In the genomic region with DNA sequence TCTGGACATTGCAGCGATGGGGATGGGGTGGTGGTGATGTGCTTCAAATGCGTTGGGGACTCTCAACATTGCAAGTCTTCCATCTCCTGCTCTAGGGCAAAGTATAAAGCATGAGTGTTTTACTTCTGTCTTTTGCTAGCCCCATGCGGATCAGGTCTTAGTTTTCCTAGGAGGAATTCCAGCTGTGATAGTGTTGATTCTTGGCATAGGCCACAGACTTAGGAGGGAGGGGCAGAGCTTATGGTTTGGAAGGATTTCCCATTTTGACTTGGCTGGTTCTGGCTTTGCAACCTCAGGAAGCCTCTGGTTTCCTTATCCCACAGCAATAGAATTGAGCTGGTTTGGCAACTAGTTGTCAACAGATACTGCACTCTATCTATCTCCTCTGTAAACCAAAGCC, we compare ENCODE assay signal across 22 mouse cellular contexts. TPM values are rescaled to one million over a fixed set of nuclear protein-coding genes. Genes with fewer than 3 reads are reported as not detected.
DNase-seq lines count a peak whose midpoint lies in the region; ATAC-seq and TF ChIP-seq lines count a peak whose summit lies in the region.
"Had no signal": no experiment of that assay in that cellular context is flagged by ENCODE, and none has a peak within 500 bp of the region (broad histone marks: within the 10 kb centered on the region; RNA-seq: fewer than 3 reads in every experiment).

No protein-coding gene starts in this region.

- peaks cover 31% of the 10 kb centered on the region for H3K79me2 ChIP-seq in liver, adult 2 months (ENCODE audit: control insufficient read depth, insufficient read depth, low read length)

- H3K27me3 ChIP-seq in heart, embryonic 11.5 days (ENCODE audit: control insufficient read depth, insufficient read depth, low read length) = no peaks in the 10 kb centered on the region
- no peaks in the 10 kb centered on the region for H3K27me3 ChIP-seq in liver, adult 2 months (ENCODE audit: control insufficient read depth, insufficient read depth, low read length)
- no peaks in the 10 kb centered on the region for H3K27me3 ChIP-seq in liver, embryonic 11.5 days (replicated peaks; ENCODE audit: control insufficient read depth, insufficient read depth, low read length)
- H3K27me3 ChIP-seq in heart, postnatal 0 days (ENCODE audit: control insufficient read depth, insufficient read depth, low read length) = no peaks in the 10 kb centered on the region
- H3K27me3 ChIP-seq: forebrain, embryonic 12.5 days; hindbrain, embryonic 15.5 days; intestine, embryonic 15.5 days; limb, embryonic 15.5 days; neural tube, embryonic 15.5 days; stomach, embryonic 15.5 days had no signal

- H3K36me3 ChIP-seq in heart, embryonic 11.5 days (ENCODE audit: control insufficient read depth, insufficient read depth, low read length) = no peaks in the 10 kb centered on the region
- H3K36me3 ChIP-seq in liver, adult 2 months (ENCODE audit: control insufficient read depth, insufficient read depth, low read length) = no peaks in the 10 kb centered on the region
- H3K36me3 ChIP-seq in liver, embryonic 11.5 days (ENCODE audit: control insufficient read depth, insufficient read depth, low read length) = no peaks in the 10 kb centered on the region
- no peaks in the 10 kb centered on the region for H3K36me3 ChIP-seq in heart, postnatal 0 days (replicated peaks; ENCODE audit: control insufficient read depth, insufficient read depth, low read length)
- H3K36me3 ChIP-seq: forebrain, embryonic 12.5 days; hindbrain, embryonic 15.5 days; intestine, embryonic 15.5 days; limb, embryonic 15.5 days; neural tube, embryonic 15.5 days; stomach, embryonic 15.5 days had no signal

- no peak for TF ChIP-seq EP300 in heart, postnatal 0 days (IDR thresholded peaks at IDR 0.05; ENCODE audit: low read depth)

- peak; percentile 57 to 70 for DNase-seq in heart, adult 18-20 months
- DNase-seq in liver, adult 2 months (ENCODE audit: extremely low read depth, low read depth, low spot score) = no peak
- DNase-seq in liver, embryonic 11.5 days (ENCODE audit: low spot score) = no peak
- peak; percentile 39 for DNase-seq in adipocyte (ENCODE audit: low spot score)
- DNase-seq in heart, postnatal 0 days (ENCODE audit: low spot score) = peak; percentile 52
- no peak for DNase-seq in retina, embryonic 14.5 days (ENCODE audit: low spot score)
- DNase-seq: B cell, adult 2 months; cerebellum, adult 2 months; cerebellum, postnatal 36 days; gastrocnemius, postnatal 14 days; liver, postnatal 0 days; right cerebral cortex, postnatal 25 days; thymus, adult 18-20 months had no signal

- H3K4me2 ChIP-seq in heart, embryonic 11.5 days = no peak overlapping the region
- no peak overlapping the region for H3K4me2 ChIP-seq in liver, embryonic 11.5 days
- peak overlapping the region; percentile 31 for H3K4me2 ChIP-seq in heart, postnatal 0 days (ENCODE audit: low read depth, low read length)
- H3K4me2 ChIP-seq: forebrain, embryonic 12.5 days; hindbrain, embryonic 15.5 days; intestine, embryonic 15.5 days; limb, embryonic 15.5 days; neural tube, embryonic 15.5 days; stomach, embryonic 15.5 days had no signal

- H3K27ac ChIP-seq in heart, embryonic 11.5 days (ENCODE audit: low read depth, low read length) = no peak overlapping the region
- H3K27ac ChIP-seq in liver, adult 2 months (replicated peaks; ENCODE audit: insufficient read depth, low read depth, low read length) = peak overlapping the region; percentile 52
- no peak overlapping the region for H3K27ac ChIP-seq in liver, embryonic 11.5 days (ENCODE audit: low read depth, low read length)
- peak overlapping the region; percentile 32; the same call in 1 of the 2 replicates for H3K27ac ChIP-seq in heart, postnatal 0 days (ENCODE audit: low read depth)
- H3K27ac ChIP-seq: forebrain, embryonic 12.5 days; hindbrain, embryonic 15.5 days; intestine, embryonic 15.5 days; limb, embryonic 15.5 days; neural tube, embryonic 15.5 days; stomach, embryonic 15.5 days had no signal

- no peak for TF ChIP-seq POLR2A in liver, adult 2 months (IDR thresholded peaks at IDR 0.05; ENCODE audit: extremely low read depth, insufficient read depth, low read length)

- H3K4me3 ChIP-seq in heart, embryonic 11.5 days (ENCODE audit: low read depth, low read length) = no peak overlapping the region
- H3K4me3 ChIP-seq in liver, adult 2 months (ENCODE audit: insufficient read depth, low read depth, low read length) = no peak overlapping the region
- no peak overlapping the region for H3K4me3 ChIP-seq in liver, embryonic 11.5 days (ENCODE audit: low read depth, low read length)
- no peak overlapping the region for H3K4me3 ChIP-seq in heart, postnatal 0 days (ENCODE audit: low read depth, low read length)
- H3K4me3 ChIP-seq: forebrain, embryonic 12.5 days; hindbrain, embryonic 15.5 days; intestine, embryonic 15.5 days; limb, embryonic 15.5 days; neural tube, embryonic 15.5 days; stomach, embryonic 15.5 days had no signal

- no peaks in the 10 kb centered on the region for H3K9me3 ChIP-seq in heart, embryonic 11.5 days (replicated peaks; ENCODE audit: control insufficient read depth, low read length)
- no peaks in the 10 kb centered on the region for H3K9me3 ChIP-seq in liver, embryonic 11.5 days (ENCODE audit: control insufficient read depth, low read length)
- H3K9me3 ChIP-seq in heart, postnatal 0 days (replicated peaks; ENCODE audit: control insufficient read depth, low read length) = no peaks in the 10 kb centered on the region
- H3K9me3 ChIP-seq: forebrain, embryonic 12.5 days; hindbrain, embryonic 15.5 days; intestine, embryonic 15.5 days; limb, embryonic 15.5 days; neural tube, embryonic 15.5 days; stomach, embryonic 15.5 days had no signal

- peaks cover 5% of the 10 kb centered on the region for H3K4me1 ChIP-seq in heart, embryonic 11.5 days (ENCODE audit: control insufficient read depth, insufficient read depth, low read length)
- peaks cover 18% of the 10 kb centered on the region for H3K4me1 ChIP-seq in liver, adult 2 months (ENCODE audit: control insufficient read depth, insufficient read depth, low read length)
- H3K4me1 ChIP-seq in liver, embryonic 11.5 days (replicated peaks; ENCODE audit: control insufficient read depth, insufficient read depth, low read length) = 0 out of 2 replicates have a peak, but pooled peaks cover 2% of the 10 kb centered on the region
- peaks cover 12% of the 10 kb centered on the region for H3K4me1 ChIP-seq in heart, postnatal 0 days (ENCODE audit: control insufficient read depth, insufficient read depth)
- H3K4me1 ChIP-seq: intestine, embryonic 15.5 days had no signal

- TF ChIP-seq CTCF in liver, adult 2 months (IDR thresholded peaks at IDR 0.05; ENCODE audit: low read depth, low read length) = no peak
- no peak for TF ChIP-seq CTCF in heart, postnatal 0 days (IDR thresholded peaks at IDR 0.05; ENCODE audit: low read depth)

- no peak for ATAC-seq in heart, embryonic 11.5 days (replicated peaks; ENCODE audit: insufficient number of reproducible peaks, low FRiP score, low TSS enrichment)
- no peak for ATAC-seq in liver, embryonic 11.5 days (replicated peaks; ENCODE audit: low FRiP score)
- no peak for ATAC-seq in heart, postnatal 0 days (ENCODE audit: insufficient read depth, low read depth)
- ATAC-seq in megakaryocyte, adult 5-6 weeks (ENCODE audit: poor library complexity, severe bottlenecking) = no peak
- ATAC-seq: intestine, embryonic 15.5 days; liver, postnatal 0 days; midbrain, embryonic 16.5 days had no signal

- no peak overlapping the region for H3K9ac ChIP-seq in heart, embryonic 11.5 days (ENCODE audit: low read depth, low read length)
- no peak overlapping the region for H3K9ac ChIP-seq in liver, adult 2 months (ENCODE audit: low read depth, low read length)
- no peak overlapping the region for H3K9ac ChIP-seq in liver, embryonic 11.5 days (ENCODE audit: low read depth, low read length)
- H3K9ac ChIP-seq in heart, postnatal 0 days (replicated peaks; ENCODE audit: low read depth, low read length) = no peak overlapping the region
- H3K9ac ChIP-seq: forebrain, embryonic 12.5 days; hindbrain, embryonic 15.5 days; intestine, embryonic 15.5 days; limb, embryonic 15.5 days; liver, postnatal 0 days; neural tube, embryonic 15.5 days; stomach, embryonic 15.5 days had no signal

- WGBS in heart, embryonic 11.5 days (ENCODE audit: insufficient replicate concordance) = 73% methylated on average over 3 of the region's 3 CpGs
- WGBS in liver, adult 2 months = 76% methylated on average over 3 of the region's 3 CpGs
- 77% methylated on average over 3 of the region's 3 CpGs for WGBS in liver, embryonic 11.5 days
- WGBS in heart, postnatal 0 days = 55% methylated on average over 3 of the region's 3 CpGs

RNA-seq across cellular contexts. Expression of a gene that starts 58.9 kb away (rescaled TPM):
- total RNA-seq in heart, adult 18-20 months (2021) = 10 to 100 TPM; 11.9 to 13.9 TPM
- 6.1 and 8.1 TPM in 2 replicates for polyA plus RNA-seq in heart, embryonic 11.5 days (2014; fragmentation: Nextera tagmentation; extraction: Ambion mirVana)
- total RNA-seq in liver, adult 2 months (2014; rRNA removed) = 21.5 and 26.8 TPM in 2 replicates
- polyA plus RNA-seq in liver, adult 2 months (2012; rRNA removed) = 5.8 and 5.9 TPM in 2 replicates
- 4.4 and 4.9 TPM in 2 replicates for polyA plus RNA-seq in liver, embryonic 11.5 days (2014; fragmentation: Nextera tagmentation; extraction: Ambion mirVana)
- total RNA-seq in heart, postnatal 0 days (2014; rRNA removed; ENCODE audit: low replicate concordance) = 6.1 and 9.2 TPM in 2 replicates
- 4.2 and 4.4 TPM in 2 replicates for polyA plus RNA-seq in heart, postnatal 0 days (2015; fragmentation: Nextera tagmentation; extraction: Ambion mirVana)
- total RNA-seq in megakaryocyte, adult 5-6 weeks (2015) = 11.4 and 12.2 TPM in 2 replicates
- 5.3 and 8.8 TPM in 2 replicates for total RNA-seq in megakaryocyte, adult 5-6 weeks (2017)

RNA-seq across cellular contexts. Expression of a gene that starts 59.0 kb away (rescaled TPM):
- 10 to 100 TPM; 11.6 to 13.1 TPM for total RNA-seq in heart, adult 18-20 months (2021)
- polyA plus RNA-seq in heart, embryonic 11.5 days (2014; fragmentation: Nextera tagmentation; extraction: Ambion mirVana) = 32.4 and 35.8 TPM in 2 replicates
- total RNA-seq in liver, adult 2 months (2014; rRNA removed) = 10.9 and 14.0 TPM in 2 replicates
- 2.8 and 3.3 TPM in 2 replicates for polyA plus RNA-seq in liver, adult 2 months (2012; rRNA removed)
- polyA plus RNA-seq in liver, embryonic 11.5 days (2014; fragmentation: Nextera tagmentation; extraction: Ambion mirVana) = 23.4 and 25.7 TPM in 2 replicates
- total RNA-seq in heart, postnatal 0 days (2014; rRNA removed; ENCODE audit: low replicate concordance) = 17.9 and 23.4 TPM in 2 replicates
- polyA plus RNA-seq in heart, postnatal 0 days (2015; fragmentation: Nextera tagmentation; extraction: Ambion mirVana) = 22.5 and 24.9 TPM in 2 replicates
- 38.3 and 44.2 TPM in 2 replicates for total RNA-seq in megakaryocyte, adult 5-6 weeks (2015)
- total RNA-seq in megakaryocyte, adult 5-6 weeks (2017) = 43.9 and 44.6 TPM in 2 replicates

Comparison
In these comparisons a context has a peak if more than half of its experiments do, and no peak if none do; other contexts are left out.
1. H3K27ac ChIP-seq: peak in liver, adult 2 months (single experiment) and heart, postnatal 0 days (single experiment); none in heart, embryonic 11.5 days (single experiment) and liver, embryonic 11.5 days (single experiment).
2. DNase-seq: peak in heart, adult 18-20 months (2 of 2), adipocyte (single experiment) and heart, postnatal 0 days (single experiment); none in liver, adult 2 months (single experiment), liver, embryonic 11.5 days (single experiment) and retina, embryonic 14.5 days (single experiment).